Mouse (Mus musculus) ES-E14 (cell line): ENCODE data around the gene Il1rapl1.

Experiments
- CHD2 ChIP-seq: IDR thresholded peaks from 2 replicates; pipeline ENCODE4 v1.6.1; 2014; ENCODE audit warnings: mild to moderate bottlenecking, low read depth, low read length, inconsistent platforms
- MAFK ChIP-seq: IDR thresholded peaks from 2 replicates; pipeline ENCODE4 v1.6.1; 2014; ENCODE audit warnings: mild to moderate bottlenecking, low read depth, low read length, inconsistent platforms; ENCODE audit not compliant: insufficient read depth
- ZC3H11A ChIP-seq: IDR thresholded peaks from 2 replicates; pipeline ENCODE4 v1.6.1; 2012; ENCODE audit warnings: low read depth, mild to moderate bottlenecking, inconsistent platforms, low read length, borderline replicate concordance
- ZNF384 ChIP-seq: IDR thresholded peaks from 2 replicates; pipeline ENCODE4 v1.6.1; 2012; ENCODE audit warnings: low read depth, low read length, inconsistent platforms

DNA sequence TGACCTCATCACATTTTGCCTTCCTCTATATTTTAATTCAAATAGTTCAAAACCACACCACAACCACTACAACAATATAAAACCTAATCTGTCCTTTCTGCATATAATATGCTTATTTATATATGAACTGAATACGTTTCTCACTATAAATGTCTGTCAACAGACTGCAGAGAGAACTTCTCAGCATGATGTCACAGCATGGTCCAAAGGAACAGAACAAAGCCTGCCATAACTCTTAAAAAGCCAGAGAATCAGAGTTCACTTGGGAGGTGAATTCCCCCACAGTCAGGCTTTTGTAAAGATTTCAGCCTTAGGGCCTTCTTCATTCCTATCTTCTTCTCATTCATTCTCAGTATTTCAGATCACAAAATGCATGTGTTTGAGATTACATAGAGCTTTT, 307.7 kb downstream of the Il1rapl1 start:
- no peak for TF ChIP-seq MAFK
- no peak for TF ChIP-seq ZC3H11A
- TF ChIP-seq ZNF384, result no peak
- no peak for TF ChIP-seq CHD2
